Mouse (Mus musculus) Muller cell, postnatal 12 days (primary cell): Measurements from ENCODE around the gene Ppp2r2d.

Experiments used
- DNase-seq: peaks from one replicate; pipeline ENCODE4 v3.0.0-alpha.2; 2015; ENCODE audit errors: inconsistent ontology term

Gene Ppp2r2d

DNA sequence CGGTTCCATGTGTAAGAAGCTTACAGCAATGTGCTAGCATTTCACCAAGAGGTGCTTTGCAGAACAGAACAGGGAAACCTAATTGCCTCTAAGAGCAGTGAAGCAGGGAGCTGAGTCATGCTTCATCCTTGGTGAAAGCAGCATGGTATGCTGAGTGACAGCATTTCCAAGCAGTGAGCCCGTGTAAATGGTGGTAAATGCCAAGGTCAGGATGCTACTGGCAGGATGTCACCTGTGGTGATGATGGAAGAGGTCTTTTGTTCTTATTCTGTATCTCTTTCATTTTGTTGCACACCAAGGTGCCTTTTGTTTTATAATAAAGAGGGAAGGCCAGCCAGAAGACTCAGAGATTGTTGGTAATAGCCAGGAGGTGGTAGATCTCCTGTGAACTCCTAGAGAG is 10.8 kb downstream of the Ppp2r2d start:
- peak; percentile 64 for DNase-seq

DNA sequence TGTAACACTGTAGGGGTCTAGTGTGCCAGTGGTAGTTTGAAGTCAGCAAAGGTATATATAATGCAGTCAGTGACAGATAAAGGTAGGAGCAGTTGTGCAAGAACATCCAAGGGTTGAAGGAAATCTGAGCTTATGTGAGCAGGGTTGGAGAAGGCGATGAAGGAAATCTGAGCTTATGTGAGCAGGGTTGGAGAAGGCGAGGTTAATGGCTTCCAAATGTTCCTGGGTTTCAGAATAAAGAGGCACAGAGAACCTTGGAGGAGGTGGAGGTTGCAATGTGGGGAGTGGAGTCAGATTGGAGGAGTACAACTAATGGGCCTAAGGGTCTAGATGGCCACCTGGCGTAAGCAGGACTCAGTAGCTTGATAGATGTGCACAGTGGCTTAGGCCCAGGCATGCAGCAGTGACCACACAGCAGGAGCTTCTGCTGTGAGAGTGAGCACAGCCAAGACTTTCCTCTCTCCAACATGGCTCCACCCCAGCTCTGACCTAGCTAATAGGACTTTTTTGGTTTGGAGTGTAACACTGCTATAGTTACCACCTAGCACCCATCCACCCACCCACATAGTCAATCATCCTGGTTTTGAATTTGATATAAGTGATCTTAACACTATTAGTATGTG is 18.2 kb downstream of the Ppp2r2d start:
- DNase-seq, result no peak

DNA sequence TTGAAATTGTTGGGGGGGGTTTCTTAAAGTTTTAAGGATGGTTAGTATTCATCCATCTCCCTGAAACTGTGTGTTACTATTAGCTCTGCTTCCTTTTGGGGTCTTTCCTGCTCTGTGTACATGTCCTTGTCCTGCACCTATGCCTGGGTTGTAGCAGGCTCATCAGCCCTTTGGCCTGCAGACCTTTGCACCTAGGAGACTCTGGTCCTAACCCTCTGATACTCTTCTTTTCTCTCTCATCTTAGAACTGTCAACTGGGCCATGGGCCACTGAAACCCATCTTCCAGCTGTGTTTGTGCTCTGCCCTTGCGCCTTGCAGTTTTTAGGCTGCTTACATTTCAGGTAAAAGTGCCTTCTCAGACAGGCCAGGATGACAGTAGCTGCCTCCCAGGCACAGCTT is 18.9 kb downstream of the Ppp2r2d start:
- no peak for DNase-seq

DNA sequence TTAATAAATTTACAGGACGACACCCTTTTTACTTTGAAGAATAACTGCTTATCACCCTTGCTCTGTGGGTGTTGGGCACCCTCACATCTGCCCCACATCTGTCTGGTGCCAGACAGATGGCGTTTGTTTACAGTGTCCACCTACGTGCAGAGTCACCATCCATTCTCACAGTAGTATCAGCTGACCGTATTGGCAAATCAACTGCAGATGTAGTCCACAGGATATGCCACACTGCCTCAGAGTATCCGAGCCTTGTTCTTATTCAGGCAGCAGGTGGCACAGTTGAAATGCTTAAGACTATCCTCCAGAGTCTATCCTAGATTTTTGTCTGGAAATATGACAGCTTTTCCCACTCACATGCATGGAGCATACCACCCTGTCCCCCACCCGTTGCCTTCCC is 21.4 kb downstream of the Ppp2r2d start:
- no peak for DNase-seq

DNA sequence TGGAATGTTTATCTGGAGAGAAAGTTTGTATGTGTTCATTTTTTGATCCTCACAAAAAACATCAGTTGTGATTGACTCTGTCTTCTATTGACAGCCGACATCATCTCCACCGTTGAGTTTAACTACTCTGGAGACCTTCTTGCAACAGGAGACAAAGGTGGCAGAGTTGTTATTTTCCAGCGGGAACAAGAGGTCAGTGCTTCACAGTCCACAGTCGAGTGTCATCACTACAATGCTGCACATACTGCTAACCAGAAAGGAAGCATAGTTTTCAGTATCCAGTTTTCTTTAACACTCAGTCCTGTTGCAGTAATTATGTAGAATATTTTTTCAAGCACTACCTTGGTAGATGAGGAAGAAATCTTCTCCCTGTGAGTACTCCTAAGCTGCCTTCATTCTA is 22.4 kb downstream of the Ppp2r2d start:
- DNase-seq, result no peak

DNA sequence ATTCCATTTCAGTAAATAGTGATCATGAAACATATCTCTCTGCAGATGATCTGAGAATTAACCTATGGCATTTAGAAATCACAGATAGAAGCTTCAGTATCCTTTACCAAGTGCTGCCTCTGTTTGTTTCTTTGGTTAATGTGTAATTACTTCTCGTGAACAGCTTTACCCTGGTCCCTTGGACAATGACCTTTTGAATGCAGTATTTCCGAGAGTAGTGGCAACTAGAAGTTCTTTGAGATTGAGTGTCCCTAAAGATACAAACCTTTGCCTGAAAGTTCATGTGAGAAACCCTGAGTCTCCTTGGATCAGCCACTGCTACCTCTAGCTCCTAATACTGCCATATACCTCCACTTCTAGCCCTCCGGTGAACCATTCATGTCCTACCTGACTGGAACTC is 27.1 kb downstream of the Ppp2r2d start:
- no peak for DNase-seq

DNA sequence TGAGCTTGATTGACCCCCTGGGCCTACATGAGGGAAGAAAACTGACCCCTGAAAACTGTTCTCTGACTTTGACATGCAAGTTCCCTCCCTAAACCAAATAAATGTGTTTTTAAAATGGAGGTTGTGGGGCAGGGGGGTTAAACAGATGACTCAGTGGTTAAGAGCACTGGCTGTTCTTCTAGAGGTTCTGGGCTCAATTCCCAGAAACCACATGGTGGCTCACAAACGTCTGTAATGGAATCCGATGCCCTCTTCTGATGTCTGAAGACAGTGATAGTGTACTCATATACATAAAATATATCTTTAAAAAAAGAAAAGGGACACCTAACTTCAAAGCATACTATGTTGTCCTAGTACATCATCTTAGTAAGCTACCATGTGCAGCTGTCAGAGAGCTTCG is 29.2 kb downstream of the Ppp2r2d start:
- DNase-seq, result no peak

DNA sequence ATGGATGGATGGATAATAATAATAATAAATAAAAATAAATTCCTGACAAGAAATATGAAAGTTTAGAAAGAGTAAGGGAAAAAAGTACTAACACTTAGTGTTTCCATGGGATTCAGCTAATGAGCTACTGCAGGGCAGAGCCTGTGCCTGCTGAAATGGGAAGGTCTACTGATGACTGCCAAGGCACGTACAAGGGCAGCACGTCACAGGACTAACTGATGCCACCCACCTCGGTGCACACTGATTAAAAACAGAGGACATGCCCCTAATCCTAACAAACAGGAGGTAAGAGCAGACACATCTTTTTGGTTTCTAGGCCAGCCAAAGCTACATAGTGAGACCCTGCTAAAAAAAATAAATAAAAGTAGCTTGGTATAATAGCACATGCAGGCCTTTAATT is 37.8 kb downstream of the Ppp2r2d start:
- no peak for DNase-seq

DNA sequence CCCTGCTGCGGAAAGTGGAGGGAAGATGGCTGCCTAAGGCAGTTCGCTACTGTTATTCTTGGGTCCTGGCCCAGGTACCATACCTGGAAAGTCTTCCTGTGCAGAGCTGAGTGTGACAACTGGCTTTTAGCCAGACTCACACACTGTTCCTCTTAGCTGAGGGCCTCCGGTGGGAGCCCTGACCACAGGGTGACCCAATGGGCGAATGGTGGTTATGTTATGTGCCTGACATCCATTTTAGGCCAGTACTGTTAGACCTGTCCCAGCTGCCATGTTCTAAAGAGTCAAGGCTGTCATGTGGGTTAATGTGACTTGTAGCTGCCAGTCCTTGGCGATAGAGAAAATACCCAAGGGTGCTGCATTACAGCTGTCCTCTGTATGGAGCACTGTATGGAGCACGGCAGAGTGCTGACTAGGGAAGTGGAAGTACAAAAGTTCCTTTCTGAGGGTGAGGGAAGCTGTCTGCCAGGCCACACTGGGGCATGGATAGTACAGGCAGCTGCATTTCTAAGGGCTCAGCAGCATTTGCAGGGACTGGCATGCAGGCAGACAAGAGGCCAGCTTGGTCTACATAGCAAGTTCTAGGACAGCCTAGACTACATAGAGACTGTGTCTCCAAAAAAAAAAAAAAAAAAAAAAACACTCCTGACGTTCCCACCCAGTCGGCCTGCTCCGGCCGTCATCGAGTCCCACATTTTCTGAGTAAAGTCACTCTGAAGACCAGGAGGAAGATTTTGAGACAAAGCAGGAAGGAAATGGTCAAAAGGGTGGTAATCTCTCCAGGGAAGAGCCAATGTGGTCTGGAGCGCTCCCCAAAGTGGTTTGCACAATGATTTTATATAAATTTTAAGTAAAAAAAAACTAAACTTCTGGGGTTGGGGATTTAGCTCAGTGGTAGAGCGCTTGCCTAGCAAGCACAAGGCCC is 39.7 kb downstream of the Ppp2r2d start:
- DNase-seq, result no peak

DNA sequence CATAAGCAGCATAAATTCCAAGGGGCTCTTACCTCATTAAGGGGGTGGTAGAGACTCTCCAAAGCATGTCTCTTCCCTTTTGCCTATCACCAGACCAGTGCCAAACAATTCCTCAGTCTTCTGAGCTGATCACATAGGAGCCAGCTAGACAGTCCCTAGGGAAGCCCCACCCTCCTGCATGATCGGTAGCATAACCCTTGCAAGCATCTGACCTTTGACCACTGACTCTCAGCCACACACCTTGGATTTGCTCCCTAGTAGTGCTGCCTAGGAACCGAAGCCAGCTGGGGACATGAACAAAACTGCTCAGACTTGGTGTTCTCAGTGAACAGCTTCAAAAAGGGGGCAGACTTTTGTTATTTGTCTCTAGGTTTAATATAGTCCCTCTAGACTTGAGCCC is 52.2 kb downstream of the Ppp2r2d start:
- DNase-seq, result no peak

DNA sequence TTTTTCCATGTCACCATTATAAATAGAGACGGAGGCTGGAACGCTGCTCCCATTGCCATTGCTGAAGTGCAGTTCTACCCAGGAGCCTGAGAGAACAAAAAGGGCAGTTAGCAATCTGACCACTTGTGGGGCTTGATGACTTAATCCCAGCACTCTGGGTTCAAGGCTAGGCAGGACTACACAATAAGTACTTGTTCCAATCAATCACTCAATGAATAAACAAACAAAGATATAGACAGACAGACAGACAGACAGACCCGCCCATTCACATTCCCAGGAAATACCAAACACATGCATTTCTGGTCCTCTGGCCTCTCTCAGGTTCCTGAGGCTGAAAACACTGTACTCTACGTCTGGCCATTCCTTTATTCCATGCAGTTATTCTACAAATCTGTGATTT is 52.9 kb downstream of the Ppp2r2d start:
- DNase-seq, result no peak

DNA sequence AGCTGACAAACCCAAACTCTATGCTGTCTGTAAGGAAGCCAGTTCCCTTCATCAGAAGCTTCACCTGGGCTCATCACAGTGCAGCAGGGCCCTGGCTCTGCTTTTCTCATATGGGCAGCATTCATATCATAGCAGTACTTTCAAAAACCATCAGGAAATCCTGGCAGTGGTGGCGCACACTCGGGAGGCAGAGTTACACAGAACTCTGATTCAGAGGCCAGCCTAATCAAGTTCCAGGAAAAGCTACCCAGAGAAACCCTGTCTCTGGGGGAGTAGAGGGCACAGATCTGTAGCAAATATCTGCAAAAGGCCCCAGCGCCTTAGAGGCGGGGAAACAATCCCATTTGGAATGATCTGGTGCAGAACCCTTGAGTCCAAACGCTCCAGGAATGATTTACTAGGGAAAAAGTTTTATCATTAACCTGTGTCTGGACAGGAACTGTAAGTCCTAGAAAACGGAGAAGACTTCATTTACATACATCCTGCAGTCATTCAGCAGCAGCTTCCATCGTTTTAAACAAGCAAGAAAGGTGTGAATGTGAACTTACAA is 58.1 kb downstream of the Ppp2r2d start:
- no peak for DNase-seq

DNA sequence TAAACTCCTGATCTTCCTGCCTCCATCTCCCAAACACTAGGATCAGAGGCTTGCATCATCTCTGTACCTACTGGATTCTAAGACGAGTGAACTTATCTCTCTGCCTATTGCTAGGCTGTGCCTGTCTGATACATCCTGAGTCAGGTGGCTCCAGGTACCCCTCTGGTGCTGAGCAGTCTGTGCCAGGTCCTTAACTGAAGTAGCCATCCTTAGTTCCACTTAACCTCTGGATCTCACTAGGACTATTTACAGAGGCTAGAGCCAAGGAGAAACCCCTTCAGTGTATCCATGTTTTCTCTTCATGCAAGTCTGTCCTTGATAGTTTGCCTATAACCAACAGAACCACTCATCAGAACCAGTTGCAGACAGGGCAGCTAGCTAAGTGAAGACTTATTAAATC is 60.6 kb downstream of the Ppp2r2d start:
- peak; percentile 17 for DNase-seq

DNA sequence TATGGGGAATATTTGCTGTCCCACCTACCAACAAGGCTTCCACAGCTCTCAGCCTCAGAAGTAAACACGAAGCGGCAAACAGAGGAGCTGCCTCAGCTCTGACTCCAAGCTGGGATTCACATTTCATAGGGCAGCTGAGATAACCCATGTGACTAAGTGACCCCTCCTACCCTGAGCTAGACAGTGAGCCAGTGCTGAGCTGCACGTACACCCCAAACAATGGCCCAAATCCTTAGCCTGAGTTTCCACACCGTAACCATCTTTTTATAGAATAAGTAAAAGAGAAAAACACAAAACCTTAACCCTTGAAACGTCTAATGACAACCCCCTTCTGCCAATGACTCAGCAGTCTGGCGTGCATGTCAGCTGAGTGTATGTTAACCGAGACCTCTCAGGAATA is 61.2 kb downstream of the Ppp2r2d start:
- DNase-seq, result peak; percentile 61

DNA sequence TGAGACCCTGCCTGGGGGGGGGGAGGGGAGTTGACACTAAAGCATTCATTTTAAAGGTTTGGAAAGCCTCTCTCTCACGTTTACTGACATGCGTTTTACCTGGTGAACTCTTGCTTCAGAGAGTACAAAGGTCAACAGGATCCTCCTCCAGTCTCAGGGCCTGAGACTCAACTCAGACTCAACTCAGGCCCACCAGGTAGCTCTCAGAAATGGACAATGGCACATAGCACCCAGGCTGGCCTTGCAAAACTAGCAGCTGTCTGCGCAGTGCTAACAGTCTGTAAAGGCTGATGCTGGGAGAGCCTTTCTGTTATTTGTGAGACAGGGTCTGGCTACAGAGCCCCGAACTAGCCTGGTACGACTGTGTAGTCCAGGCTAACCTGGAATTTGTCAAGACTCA is 62.1 kb downstream of the Ppp2r2d start:
- DNase-seq, result no peak

DNA sequence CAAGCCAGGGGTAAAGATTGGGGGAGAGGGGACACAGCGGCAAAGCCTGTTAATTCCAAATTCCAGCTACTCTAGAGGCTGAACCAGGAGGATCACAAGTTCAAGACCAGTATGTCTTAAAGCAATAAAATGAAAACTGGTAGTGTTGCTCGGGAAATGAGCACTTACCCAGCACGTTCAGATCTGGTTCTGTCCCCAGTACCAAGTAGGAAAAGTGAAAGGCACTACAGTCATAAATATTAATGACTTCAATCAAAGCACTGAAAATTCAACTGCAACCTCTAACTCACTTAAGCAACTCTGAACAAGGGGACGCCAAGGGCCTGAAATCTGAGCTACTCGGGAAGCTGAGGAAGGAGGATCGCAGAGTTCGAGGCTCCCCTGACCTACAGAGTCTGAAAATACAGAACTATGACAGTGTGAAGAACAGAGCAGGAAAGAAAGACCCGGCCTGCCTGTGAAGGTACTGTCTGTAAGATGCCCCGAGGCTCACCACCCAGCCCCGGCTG is 62.9 kb downstream of the Ppp2r2d start:
- DNase-seq, result peak; percentile 5

DNA sequence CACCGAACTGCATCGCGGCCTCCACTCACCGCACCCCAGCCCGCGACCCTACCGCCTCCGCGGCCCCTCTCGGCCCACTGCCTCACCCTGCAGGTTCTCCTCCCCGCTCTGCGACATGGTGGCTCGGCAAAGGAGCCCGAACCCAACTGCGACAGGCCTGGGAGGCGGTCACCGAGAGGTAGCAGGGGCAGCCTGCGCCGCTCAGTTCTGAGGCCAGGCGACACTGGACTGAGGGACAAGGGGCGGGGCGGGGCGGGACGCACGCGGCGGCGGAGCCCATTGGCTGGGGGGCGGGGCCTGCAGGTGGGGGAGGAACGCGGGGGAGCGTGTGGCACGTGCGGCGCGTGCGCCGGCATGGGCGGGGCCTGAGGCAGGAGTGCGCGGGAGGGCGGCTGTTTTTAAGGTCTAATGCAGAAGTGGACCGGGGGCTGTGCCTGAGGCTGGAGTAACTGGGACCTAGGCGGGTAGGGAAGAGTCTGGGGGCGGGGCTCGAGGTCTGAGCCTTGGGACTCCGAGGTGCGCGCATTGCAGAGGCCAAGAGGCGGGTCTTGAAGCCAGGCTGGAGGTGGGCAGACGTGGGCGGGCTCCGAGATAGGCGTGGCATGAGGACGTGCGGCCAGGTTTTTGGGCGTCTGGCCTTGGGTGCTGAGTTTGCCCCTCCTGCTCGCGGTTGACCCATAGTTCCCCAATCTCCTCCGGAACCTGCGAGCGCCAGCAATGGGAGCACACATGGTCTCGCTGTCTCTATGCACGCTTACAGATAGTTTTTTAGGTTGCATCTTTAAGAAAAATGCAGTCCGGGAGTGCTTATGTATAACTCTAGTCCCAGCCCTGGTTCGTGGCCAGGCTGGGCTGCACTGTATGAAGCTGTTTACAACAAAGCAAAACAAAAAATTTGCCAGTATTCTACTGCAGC is 63.7 kb downstream of the Ppp2r2d start, which contains the start of gene Bnip3:
Bnip3 (minus strand) TSS at position 243 of the 916 bp plus-strand sequence.
- peak; percentile 93 for DNase-seq

DNA sequence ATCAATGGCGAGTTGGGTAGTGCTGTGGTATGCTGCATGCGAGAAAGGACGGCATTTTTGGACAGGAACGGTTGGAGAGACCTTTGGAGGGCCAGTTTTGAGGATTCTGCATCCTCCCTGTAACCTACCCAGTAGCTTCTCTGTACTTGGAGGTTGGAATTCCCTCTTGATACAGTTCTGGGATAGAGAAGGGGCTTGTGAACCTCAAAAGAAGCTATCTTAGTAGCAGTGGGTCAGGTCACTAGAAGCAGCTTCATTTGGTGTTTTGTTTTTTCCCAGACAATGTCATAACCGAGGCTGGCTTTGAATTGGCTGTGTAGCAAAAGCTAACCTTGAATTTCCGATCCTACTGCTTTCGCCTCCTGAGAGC is 64.3 kb downstream of the Ppp2r2d start:
- peak; percentile 31 for DNase-seq

DNA sequence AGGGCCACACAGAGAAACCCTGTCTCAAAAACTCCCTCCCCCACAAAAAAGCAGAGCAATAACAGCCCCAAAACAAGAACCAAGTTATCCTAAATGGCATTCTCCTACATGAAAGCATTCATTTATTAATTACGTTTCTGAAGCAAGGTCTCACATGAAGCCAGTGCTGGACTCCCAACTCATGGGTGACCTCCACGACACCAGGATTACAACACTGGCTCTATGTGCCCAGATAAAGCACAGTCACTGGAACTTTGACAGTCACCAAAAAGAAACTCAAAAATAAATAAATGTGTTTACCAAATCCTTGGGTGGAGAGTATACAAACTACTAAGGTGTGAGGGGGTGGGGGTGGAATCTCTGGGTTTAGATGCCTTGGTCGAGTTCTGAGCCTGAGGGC is 67.7 kb downstream of the Ppp2r2d start:
- DNase-seq, result no peak

DNA sequence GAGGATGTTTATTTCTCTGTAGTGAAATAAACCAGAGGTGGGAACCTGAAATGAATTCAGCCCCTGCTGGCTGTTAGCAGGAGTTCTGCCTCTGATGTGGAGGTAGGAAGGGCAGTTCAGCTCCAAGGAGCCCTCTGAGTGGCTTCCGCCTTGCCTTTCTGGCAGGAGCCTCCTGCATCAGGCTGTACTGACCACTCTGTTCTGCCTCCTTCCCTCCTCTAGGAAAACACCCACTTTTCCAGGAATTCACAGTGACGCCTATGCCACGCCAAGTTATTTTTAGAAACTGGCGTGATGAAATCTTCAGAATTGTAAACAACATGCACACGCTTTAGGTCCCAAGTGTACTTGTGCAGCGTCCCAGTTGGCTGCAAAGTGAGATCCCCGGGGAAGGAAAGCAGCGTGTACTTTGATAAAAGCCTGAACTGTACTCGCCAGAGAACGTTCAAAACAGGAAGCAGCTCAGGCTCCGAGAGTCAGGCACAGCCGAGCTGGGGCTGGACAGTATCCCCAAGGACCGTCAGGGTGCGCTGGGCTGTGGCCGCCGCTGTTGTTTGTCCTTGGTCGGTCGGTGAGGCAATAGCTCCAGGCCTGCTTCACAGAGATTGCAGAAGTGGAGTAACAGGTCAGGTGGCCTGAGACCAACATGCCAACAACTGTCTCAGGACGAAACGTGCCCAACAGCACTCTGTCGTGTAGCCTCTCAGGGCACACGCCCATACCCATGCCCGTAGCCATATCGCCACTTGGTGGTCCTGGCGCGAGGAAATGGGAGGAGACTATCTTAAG is 73.5 kb downstream of the Ppp2r2d start:
- DNase-seq, result peak; percentile 55

DNA sequence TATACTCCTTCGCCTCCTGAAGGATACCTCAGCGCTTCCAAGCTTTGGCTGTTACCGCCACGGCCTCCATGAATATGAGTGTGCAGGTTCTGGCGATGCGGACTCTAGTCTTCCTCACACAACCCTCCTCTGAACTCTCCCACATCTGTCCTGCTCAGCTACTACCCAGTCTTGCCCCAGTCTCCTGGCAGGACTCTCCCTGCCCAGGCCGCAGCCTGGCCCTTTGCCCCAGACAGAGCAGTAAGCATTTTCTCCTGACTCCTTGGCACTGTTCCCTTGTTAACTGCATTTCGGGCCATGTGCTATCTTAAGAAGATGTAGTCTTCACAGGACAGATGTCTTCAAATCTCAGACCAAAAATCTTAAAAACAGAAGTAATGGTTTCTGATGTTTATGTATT is 75.7 kb downstream of the Ppp2r2d start:
- no peak for DNase-seq
